Mouse (Mus musculus) spleen, adult 18-20 months (tissue): ENCODE measurements around the gene Slc9b1.
A peak's percentile ranks its signal among the peaks of the same experiment; 100 is the strongest.

Source experiments
- DNase-seq, 2 experiments: peaks; one replicate each; pipeline ENCODE4 v3.0.0; 2022; ENCODE audit warnings: mixed read lengths in 2 of 2

Slc9b1 gene

DNA sequence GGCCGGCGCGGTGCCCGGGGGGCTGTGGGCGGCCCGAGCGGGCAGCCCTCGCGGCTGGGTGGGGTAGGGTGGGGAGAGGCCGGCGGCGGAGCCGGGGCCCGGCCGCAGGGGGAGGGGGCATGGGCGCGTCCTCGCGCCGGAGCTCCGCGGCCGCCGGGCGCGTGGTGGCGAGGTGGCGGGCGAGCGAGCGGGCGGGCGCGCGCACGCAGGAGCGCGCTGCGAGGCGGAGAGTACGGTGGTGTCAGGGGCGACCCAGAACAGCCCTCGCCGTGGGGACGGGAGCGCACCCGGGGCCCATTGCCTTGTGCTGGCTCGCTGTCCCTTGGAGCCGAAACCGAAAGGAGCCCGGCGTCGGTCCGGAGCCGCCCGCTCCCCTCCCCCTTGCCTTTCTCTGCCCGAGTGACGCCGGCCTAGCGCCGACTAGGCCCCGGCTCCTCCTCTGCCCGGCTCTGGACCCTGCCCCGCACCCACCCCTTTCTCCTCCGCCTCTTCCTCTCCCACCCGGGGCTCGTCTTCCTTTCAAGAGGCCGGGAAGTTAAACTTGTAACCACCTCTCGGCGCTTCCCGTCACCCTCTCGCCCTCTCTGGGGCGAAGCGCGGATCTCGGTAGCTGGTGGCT lies 91.2 kb downstream of the Slc9b1 start:
- peak; percentile 85 for DNase-seq

DNA sequence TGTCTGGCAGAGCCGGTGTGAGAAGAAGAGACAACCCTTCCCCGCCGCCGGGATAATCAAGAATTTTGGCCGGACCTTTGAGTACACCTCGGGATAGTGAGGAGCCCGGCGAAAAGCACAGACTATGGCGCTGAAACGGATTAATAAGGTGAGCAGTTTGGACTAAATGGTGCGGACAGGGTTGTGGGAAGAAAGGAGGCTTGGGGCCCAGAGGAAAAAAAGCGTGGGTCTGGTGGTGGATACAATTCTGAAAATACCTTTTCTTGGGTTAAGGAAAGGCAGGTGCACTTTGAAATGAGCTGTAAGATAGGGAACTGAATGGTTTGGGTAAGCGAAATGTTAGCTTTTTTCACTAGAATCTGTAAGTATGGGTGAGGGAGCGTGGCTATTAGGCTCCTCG lies 91.8 kb downstream of the Slc9b1 start:
- DNase-seq = no peak

DNA sequence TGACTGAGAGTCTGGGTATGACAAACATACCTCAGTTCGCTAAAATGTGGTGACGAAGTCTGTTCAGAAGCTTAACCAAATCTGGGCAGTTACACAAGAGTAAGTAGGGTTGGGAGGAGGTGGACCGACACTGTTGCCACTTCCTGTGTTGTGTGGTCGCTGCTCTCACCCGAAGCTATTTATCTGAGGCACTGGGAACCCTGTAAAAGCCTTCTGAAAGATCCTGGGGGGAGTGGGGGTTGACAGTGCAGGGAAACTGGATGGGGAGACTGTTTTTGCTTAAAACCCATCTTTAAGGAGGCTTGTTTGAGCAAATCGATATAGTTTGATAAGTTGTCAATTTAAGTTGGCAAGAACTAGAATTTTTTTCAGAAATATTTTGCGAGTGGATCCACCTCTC lies 92.4 kb downstream of the Slc9b1 start:
- peak; percentile 26 to 40 for DNase-seq

DNA sequence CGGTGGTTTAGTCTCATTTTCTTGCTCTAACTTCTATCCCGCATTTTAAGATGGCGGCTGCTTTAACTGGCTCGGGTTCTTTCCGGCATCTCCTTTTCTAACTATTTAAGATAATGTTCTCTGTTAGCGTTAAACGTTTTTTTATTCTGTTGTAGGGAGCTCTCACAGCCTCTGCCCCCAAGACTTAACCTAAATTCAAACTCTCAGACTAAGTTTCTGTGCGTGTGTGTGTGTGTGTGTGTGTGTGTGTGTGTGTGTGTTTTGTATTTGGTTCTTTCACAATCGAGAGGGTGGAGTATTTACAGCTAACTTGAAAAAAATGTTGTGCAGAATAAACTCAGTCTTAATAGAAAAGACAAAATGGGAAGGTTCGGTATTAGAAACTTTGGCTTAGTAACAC lies 92.8 kb downstream of the Slc9b1 start:
- no peak for DNase-seq

DNA sequence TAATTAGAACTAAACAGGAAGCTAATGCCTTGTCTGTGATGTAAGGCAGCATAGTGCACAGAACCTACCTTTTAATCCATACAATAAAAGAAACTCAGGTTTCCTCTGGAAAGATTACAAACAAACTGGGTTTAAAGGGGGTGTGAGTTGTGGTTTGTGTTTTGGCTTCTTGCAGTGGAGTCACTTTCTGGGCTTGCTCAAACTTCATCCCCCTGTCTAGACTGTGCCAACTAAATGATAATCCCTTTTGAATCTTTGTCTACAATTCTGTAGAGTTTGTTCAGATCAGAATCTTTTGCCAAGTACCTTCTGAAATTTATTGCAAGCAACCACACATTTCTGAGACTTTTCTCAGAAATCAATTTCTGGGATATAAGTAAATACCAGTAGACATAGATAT lies 97.1 kb downstream of the Slc9b1 start:
- DNase-seq = no peak
